Mouse (Mus musculus): ENCODE measurements around the gene Plpp3. TPM values are rescaled to one million over a fixed set of nuclear protein-coding genes. Genes with fewer than 3 reads are reported as not detected.
A peak's percentile ranks its signal among the peaks of the same experiment; 100 is the strongest.

Plpp3 gene
- polyA plus RNA-seq, 1 experiment from 2014 or later, result 51.1 TPM

- peak overlapping the region; percentile 21 for H3K4me3 ChIP-seq (ENCODE audit: low read depth, low read length)
- no peaks in the 10 kb centered on the region for H3K36me3 ChIP-seq (ENCODE audit: control insufficient read depth, insufficient read depth, low read length)
- peak overlapping the region; percentile 50 for H3K9ac ChIP-seq (replicated peaks; ENCODE audit: low read depth, low read length)
- peak overlapping the region; percentile 66 for H3K4me2 ChIP-seq (replicated peaks; ENCODE audit: low read depth, low read length)
- no peaks in the 10 kb centered on the region for H3K9me3 ChIP-seq (ENCODE audit: control insufficient read depth, low read depth, low read length)
- peaks cover 8% of the 10 kb centered on the region; the same call in 1 of the 2 replicates for H3K4me1 ChIP-seq (ENCODE audit: control insufficient read depth, insufficient read depth, low read length)
- 3% methylated on average over 18 of the region's 18 CpGs for WGBS
- no peaks in the 10 kb centered on the region for H3K27me3 ChIP-seq (ENCODE audit: control insufficient read depth, insufficient read depth, low read length)
- H3K27ac ChIP-seq (ENCODE audit: low read length), result no peak overlapping the region
- ATAC-seq (ENCODE audit: insufficient number of reproducible peaks, insufficient read depth, low FRiP score, low read depth), result peak; percentile 49; the same call in 1 of the 2 replicates
These were observed 88.4 kb downstream of the Plpp3 start for GRCm38 (mm10) chr4:105245479-105245944.

DNA sequence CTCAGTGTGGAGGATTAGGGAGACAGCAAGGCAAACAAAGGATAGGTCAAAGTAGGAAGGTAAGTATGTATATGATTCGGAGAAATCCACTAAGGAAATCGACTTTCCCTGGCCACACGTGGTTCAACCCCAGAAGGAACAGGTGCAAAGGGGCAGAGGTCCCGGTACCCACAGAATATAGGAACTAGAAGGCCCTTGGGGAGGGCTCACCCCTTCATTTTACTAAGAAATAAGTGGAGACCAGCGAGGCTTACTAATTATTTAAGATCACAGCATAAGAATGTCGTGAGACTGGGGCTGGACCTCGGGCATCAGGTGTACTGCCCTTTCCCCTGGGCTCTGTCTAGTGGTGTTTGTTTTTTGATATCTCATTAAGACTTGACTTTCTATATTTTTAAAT, 89.2 kb downstream of the Plpp3 start:
- H3K27ac ChIP-seq (ENCODE audit: low read length), result no peak overlapping the region
- H3K36me3 ChIP-seq (ENCODE audit: control insufficient read depth, insufficient read depth, low read length), result no peaks in the 10 kb centered on the region
- no peak overlapping the region for H3K9ac ChIP-seq (replicated peaks; ENCODE audit: low read depth, low read length)
- ATAC-seq (ENCODE audit: insufficient number of reproducible peaks, insufficient read depth, low FRiP score, low read depth), result no peak
- peaks cover 8% of the 10 kb centered on the region; the same call in 1 of the 2 replicates for H3K4me1 ChIP-seq (ENCODE audit: control insufficient read depth, insufficient read depth, low read length)
- H3K9me3 ChIP-seq (ENCODE audit: control insufficient read depth, low read depth, low read length), result no peaks in the 10 kb centered on the region
- H3K4me3 ChIP-seq (ENCODE audit: low read depth, low read length), result no peak overlapping the region
- peak overlapping the region; percentile 66; the same call in 1 of the 2 replicates for H3K4me2 ChIP-seq (replicated peaks; ENCODE audit: low read depth, low read length)
- 75% methylated on average over 7 of the region's 7 CpGs for WGBS
- H3K27me3 ChIP-seq (ENCODE audit: control insufficient read depth, insufficient read depth, low read length), result no peaks in the 10 kb centered on the region

DNA sequence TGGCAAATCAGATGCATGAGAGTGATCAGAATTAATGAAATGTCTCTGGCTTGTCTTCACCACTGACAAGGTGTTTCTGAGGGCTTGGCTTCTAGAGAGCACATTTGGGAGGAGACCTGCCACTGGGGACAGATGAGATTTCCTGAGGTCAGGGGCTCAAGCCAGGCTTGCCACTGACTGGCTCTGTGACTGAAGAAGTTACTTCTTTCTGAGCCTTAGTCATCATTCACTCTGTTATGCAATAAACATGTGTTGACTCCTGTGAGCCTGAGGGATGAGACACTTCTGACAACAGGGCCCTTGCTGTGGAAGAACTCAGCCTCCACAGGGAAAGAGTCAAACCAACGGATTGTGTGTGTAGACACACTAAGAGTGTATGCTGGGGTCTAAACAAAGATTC, 91.0 kb downstream of the Plpp3 start:
- Histone ChIP-seq H3K27me3 (ENCODE audit: control insufficient read depth, insufficient read depth, low read length) (no peaks in the 10 kb centered on the region), H3K4me3 (ENCODE audit: low read depth, low read length) (no peak overlapping the region), H3K36me3 (ENCODE audit: control insufficient read depth, insufficient read depth, low read length) (no peaks in the 10 kb centered on the region), H3K9ac (replicated peaks; ENCODE audit: low read depth, low read length) (no peak overlapping the region), H3K27ac (ENCODE audit: low read length) (no peak overlapping the region), H3K9me3 (ENCODE audit: control insufficient read depth, low read depth, low read length) (no peaks in the 10 kb centered on the region), H3K4me1 (ENCODE audit: control insufficient read depth, insufficient read depth, low read length) (peaks cover 8% of the 10 kb centered on the region; the same call in 1 of the 2 replicates), H3K4me2 (replicated peaks; ENCODE audit: low read depth, low read length) (no peak overlapping the region)
- WGBS, result 71% methylated on average over 1 of the region's 1 CpGs
- ATAC-seq (ENCODE audit: insufficient number of reproducible peaks, insufficient read depth, low FRiP score, low read depth), result no peak

GRCm38 (mm10) chr4:105249283-105249682, 92.1 kb downstream of the Plpp3 start:
- WGBS, result 86% methylated on average over 4 of the region's 4 CpGs
- ATAC-seq (ENCODE audit: insufficient number of reproducible peaks, insufficient read depth, low FRiP score, low read depth), result no peak
- H3K9me3 ChIP-seq (ENCODE audit: control insufficient read depth, low read depth, low read length), result no peaks in the 10 kb centered on the region
- H3K27ac ChIP-seq (ENCODE audit: low read length), result no peak overlapping the region
- H3K27me3 ChIP-seq (ENCODE audit: control insufficient read depth, insufficient read depth, low read length), result no peaks in the 10 kb centered on the region
- H3K4me3 ChIP-seq (ENCODE audit: low read depth, low read length), result no peak overlapping the region
- no peak overlapping the region for H3K9ac ChIP-seq (replicated peaks; ENCODE audit: low read depth, low read length)
- H3K4me2 ChIP-seq (replicated peaks; ENCODE audit: low read depth, low read length), result no peak overlapping the region
- peaks cover 8% of the 10 kb centered on the region; the same call in 1 of the 2 replicates for H3K4me1 ChIP-seq (ENCODE audit: control insufficient read depth, insufficient read depth, low read length)
- H3K36me3 ChIP-seq (ENCODE audit: control insufficient read depth, insufficient read depth, low read length), result no peaks in the 10 kb centered on the region

DNA sequence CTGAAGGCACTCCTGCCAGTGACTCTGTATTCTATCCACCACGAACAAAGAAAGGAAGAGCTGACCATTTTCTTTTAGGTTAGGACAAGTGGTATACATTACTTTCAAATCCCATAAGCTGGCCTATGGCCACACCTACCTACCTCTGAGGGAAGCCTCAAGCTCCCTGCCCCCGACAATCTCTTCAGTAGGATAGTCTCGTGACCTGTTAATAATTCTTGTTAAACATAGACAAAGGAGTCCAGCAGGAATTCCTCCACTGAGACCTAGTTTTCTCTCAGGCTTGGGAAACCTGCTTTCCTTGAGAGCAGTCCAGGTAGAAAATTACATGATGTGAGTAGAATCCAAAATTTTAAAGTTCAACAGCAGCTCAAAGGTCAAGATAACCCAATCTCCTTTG, 93.8 kb downstream of the Plpp3 start:
- no peaks in the 10 kb centered on the region for H3K27me3 ChIP-seq (ENCODE audit: control insufficient read depth, insufficient read depth, low read length)
- 59% methylated on average over 3 of the region's 3 CpGs for WGBS
- no peaks in the 10 kb centered on the region for H3K36me3 ChIP-seq (ENCODE audit: control insufficient read depth, insufficient read depth, low read length)
- H3K4me1 ChIP-seq (ENCODE audit: control insufficient read depth, insufficient read depth, low read length), result no peaks in the 10 kb centered on the region
- H3K27ac ChIP-seq (ENCODE audit: low read length), result no peak overlapping the region
- H3K4me3 ChIP-seq (ENCODE audit: low read depth, low read length), result no peak overlapping the region
- ATAC-seq (ENCODE audit: insufficient number of reproducible peaks, insufficient read depth, low FRiP score, low read depth), result no peak
- H3K4me2 ChIP-seq (replicated peaks; ENCODE audit: low read depth, low read length), result no peak overlapping the region
- no peak overlapping the region for H3K9ac ChIP-seq (replicated peaks; ENCODE audit: low read depth, low read length)
- H3K9me3 ChIP-seq (ENCODE audit: control insufficient read depth, low read depth, low read length), result no peaks in the 10 kb centered on the region

GRCm38 (mm10) chr4:105252044-105252443, 94.9 kb downstream of the Plpp3 start:
- Histone ChIP-seq H3K9me3 (ENCODE audit: control insufficient read depth, low read depth, low read length) (no peaks in the 10 kb centered on the region), H3K4me3 (ENCODE audit: low read depth, low read length) (no peak overlapping the region), H3K27me3 (ENCODE audit: control insufficient read depth, insufficient read depth, low read length) (no peaks in the 10 kb centered on the region), H3K9ac (replicated peaks; ENCODE audit: low read depth, low read length) (no peak overlapping the region), H3K4me1 (ENCODE audit: control insufficient read depth, insufficient read depth, low read length) (no peaks in the 10 kb centered on the region), H3K27ac (ENCODE audit: low read length) (no peak overlapping the region), H3K4me2 (replicated peaks; ENCODE audit: low read depth, low read length) (no peak overlapping the region), H3K36me3 (ENCODE audit: control insufficient read depth, insufficient read depth, low read length) (no peaks in the 10 kb centered on the region)
- no peak for ATAC-seq (ENCODE audit: insufficient number of reproducible peaks, insufficient read depth, low FRiP score, low read depth)
- WGBS, result 62% methylated on average over 3 of the region's 3 CpGs

DNA sequence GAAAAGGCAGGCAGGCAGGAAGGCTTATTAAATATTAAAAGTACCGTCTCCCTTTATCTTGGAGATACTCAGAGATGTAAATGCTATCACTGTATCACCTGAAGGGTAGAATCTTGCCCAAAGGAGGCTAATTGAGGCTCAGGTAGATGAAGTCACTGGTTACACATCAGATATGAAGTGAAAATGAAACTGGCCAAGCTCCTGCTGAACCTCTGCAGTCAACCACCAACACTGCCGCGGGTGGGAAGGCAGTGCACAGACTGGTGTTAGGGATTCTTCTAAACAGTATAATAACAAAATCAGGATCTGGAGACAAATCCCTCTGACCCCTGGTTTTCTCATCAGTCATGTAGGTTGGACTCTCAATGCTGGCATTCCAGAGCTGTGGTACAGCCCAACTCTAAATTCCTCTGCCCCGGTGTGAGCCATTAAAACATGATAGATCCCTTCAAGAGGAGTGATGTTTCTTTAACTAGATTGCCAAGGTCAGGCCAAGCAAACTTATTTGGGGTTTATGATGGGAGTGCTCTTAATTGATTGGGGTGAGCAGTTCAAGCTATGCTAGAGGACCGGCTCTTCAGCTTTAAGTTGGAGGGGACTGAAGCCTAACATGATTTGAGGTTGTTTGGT, 95.5 kb downstream of the Plpp3 start:
- no peak overlapping the region for H3K4me3 ChIP-seq (ENCODE audit: low read depth, low read length)
- H3K4me1 ChIP-seq (ENCODE audit: control insufficient read depth, insufficient read depth, low read length), result no peaks in the 10 kb centered on the region
- no peak for ATAC-seq (ENCODE audit: insufficient number of reproducible peaks, insufficient read depth, low FRiP score, low read depth)
- H3K36me3 ChIP-seq (ENCODE audit: control insufficient read depth, insufficient read depth, low read length), result no peaks in the 10 kb centered on the region
- no peaks in the 10 kb centered on the region for H3K27me3 ChIP-seq (ENCODE audit: control insufficient read depth, insufficient read depth, low read length)
- H3K27ac ChIP-seq (ENCODE audit: low read length), result no peak overlapping the region
- H3K4me2 ChIP-seq (replicated peaks; ENCODE audit: low read depth, low read length), result no peak overlapping the region
- 28% methylated on average over 5 of the region's 5 CpGs for WGBS
- H3K9me3 ChIP-seq (ENCODE audit: control insufficient read depth, low read depth, low read length), result no peaks in the 10 kb centered on the region
- H3K9ac ChIP-seq (replicated peaks; ENCODE audit: low read depth, low read length), result no peak overlapping the region

- ATAC-seq (ENCODE audit: insufficient number of reproducible peaks, insufficient read depth, low FRiP score, low read depth), result no peak
These were observed 96.5 kb downstream of the Plpp3 start for GRCm38 (mm10) chr4:105253453-105254341.

More at GRCm38 (mm10) chr4:105253453-105254341, 96.5 kb downstream of the Plpp3 start:
- no peak overlapping the region for H3K4me2 ChIP-seq (replicated peaks; ENCODE audit: low read depth, low read length)
- 69% methylated on average over 6 of the region's 6 CpGs for WGBS
- H3K27me3 ChIP-seq (ENCODE audit: control insufficient read depth, insufficient read depth, low read length), result no peaks in the 10 kb centered on the region
- no peak overlapping the region for H3K9ac ChIP-seq (replicated peaks; ENCODE audit: low read depth, low read length)
- no peaks in the 10 kb centered on the region for H3K9me3 ChIP-seq (ENCODE audit: control insufficient read depth, low read depth, low read length)
- no peaks in the 10 kb centered on the region for H3K36me3 ChIP-seq (ENCODE audit: control insufficient read depth, insufficient read depth, low read length)
- H3K4me3 ChIP-seq (ENCODE audit: low read depth, low read length), result no peak overlapping the region
- no peak overlapping the region for H3K27ac ChIP-seq (ENCODE audit: low read length)
- no peaks in the 10 kb centered on the region for H3K4me1 ChIP-seq (ENCODE audit: control insufficient read depth, insufficient read depth, low read length)
